Mouse (Mus musculus) embryonic fibroblast, embryonic 13.5 days (primary cell): ENCODE results near the gene Gsdme.

Experiments used
- CTCF ChIP-seq: IDR thresholded peaks from 2 replicates; pipeline ENCODE4 v1.5.1; 2011; ENCODE audit warnings: mild to moderate bottlenecking, control low read depth, low read length, moderate library complexity, borderline replicate concordance; ENCODE audit not compliant: insufficient read depth
- POLR2A ChIP-seq: IDR thresholded peaks from 2 replicates; pipeline ENCODE4 v1.6.1; 2011; ENCODE audit warnings: low read depth, mild to moderate bottlenecking, control low read depth, low read length, moderate library complexity

DNA sequence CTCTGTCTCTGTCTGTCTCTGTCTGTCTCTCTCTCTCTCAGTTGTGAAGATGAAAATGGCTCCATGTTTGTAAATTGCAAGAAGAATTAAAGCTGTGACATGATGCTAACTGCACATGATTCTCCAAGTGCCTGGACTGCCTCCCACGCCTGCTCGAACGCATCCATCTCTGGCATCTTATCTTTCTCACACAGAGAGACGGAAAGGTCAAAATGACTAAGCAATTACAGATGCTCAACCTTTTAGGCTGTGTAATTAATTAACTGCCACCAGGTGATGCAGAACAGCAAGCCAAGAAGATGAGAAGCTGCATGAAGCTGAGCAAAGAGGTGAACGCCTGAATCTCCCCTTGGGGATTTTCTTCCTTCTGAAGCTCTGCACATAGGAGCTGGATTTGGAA lies 23.2 kb downstream of the Gsdme start:
- TF ChIP-seq POLR2A (no peak), CTCF (no peak)
